Mouse (Mus musculus) midbrain, embryonic 16.5 days (tissue): ENCODE measurements at regions not wholly inside any gene's neighbourhood (a gene's known extent, or its start where the extent isn't known, plus 50 kb on each side); places are given as distances from the start of the nearest gene placed in this dataset.

ENCODE experiments used
- ATAC-seq: fragments of 200-750 bp; cut with Nextera tagmentation; 2 replicates; pipeline ENCODE4 v1.8.0; 2017; ENCODE audit warnings: moderate TSS enrichment
- H3K27ac ChIP-seq: fragments of 300-500 bp; sonication (generic); 2 replicates; pipeline ENCODE4 v1.5.1; 2014; ENCODE audit warnings: mild to moderate bottlenecking, low read length, mixed read lengths
- H3K27me3 ChIP-seq: fragments of 300-500 bp; sonication (generic); 2 replicates; pipeline ENCODE4 v1.6.1; 2014; ENCODE audit warnings: low read depth, low read length, mixed read lengths; ENCODE audit not compliant: control insufficient read depth, insufficient read depth
- H3K36me3 ChIP-seq: fragments of 300-500 bp; sonication (generic); 2 replicates; pipeline ENCODE4 v1.6.1; 2014; ENCODE audit warnings: mild to moderate bottlenecking, low read length, moderate library complexity, mixed read lengths; ENCODE audit not compliant: control insufficient read depth, insufficient read depth
- H3K4me1 ChIP-seq: fragments of 300-500 bp; sonication (generic); 2 replicates; pipeline ENCODE4 v1.6.1; 2014; ENCODE audit warnings: mild to moderate bottlenecking, low read length, mixed read lengths; ENCODE audit not compliant: control insufficient read depth, insufficient read depth
- H3K4me2 ChIP-seq: fragments of 300-500 bp; sonication (generic); 2 replicates; pipeline ENCODE4 v1.6.1; 2014; ENCODE audit warnings: mild to moderate bottlenecking, low read length, mixed read lengths
- H3K4me3 ChIP-seq: fragments of 300-500 bp; sonication (generic); 2 replicates; pipeline ENCODE4 v1.5.1; 2014; ENCODE audit warnings: low read depth, mild to moderate bottlenecking, low read length, moderate library complexity, mixed read lengths
- H3K9ac ChIP-seq: fragments of 300-500 bp; sonication (generic); 2 replicates; pipeline ENCODE4 v1.6.1; 2014; ENCODE audit warnings: low read depth, low read length, mixed read lengths
- H3K9me3 ChIP-seq: fragments of 300-500 bp; sonication (generic); replicated peaks from 2 replicates; pipeline ENCODE4 v1.6.1; 2014; ENCODE audit warnings: mild to moderate bottlenecking, low read length, mixed read lengths; ENCODE audit not compliant: control insufficient read depth, poor library complexity, severe bottlenecking
- whole genome bisulfite sequencing: fragments of 180-500 bp; shearing (Covaris S2); extraction: QIAGEN DNeasy Blood & Tissue Kit; methylation state at CpG from one replicate; pipeline ENCODE4 v1.1.7; 2014; 5-methylcytosine and 5-hydroxymethylcytosine counted together

DNA sequence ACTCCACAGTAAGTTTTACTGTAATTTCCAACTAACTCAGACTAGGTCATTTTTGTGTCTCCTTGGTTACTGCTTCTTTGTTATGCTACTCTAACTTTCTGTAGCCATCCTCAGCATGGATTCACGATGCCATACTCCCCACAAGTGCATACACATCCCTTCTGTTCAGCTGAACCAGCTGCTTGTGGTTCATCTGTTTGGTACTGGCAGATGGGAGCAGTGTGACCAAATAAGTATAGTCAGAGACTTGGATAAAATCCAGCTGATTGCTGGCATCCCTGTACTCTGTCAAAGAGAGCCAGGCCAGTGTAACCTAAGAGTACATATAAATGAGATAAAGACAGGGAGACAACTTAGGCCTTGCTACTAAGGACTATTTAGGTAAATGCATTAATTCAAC, 283.7 kb upstream of the Dmac1 start:
- H3K9me3 ChIP-seq, result no peaks in the 10 kb centered on the region
- peaks cover 3% of the 10 kb centered on the region for H3K4me1 ChIP-seq
- H3K4me3 ChIP-seq, result no peak overlapping the region
- no peaks in the 10 kb centered on the region for H3K36me3 ChIP-seq
- H3K27me3 ChIP-seq, result no peaks in the 10 kb centered on the region
- peak; percentile 93 for ATAC-seq
- H3K9ac ChIP-seq, result no peak overlapping the region
- no peak overlapping the region for H3K27ac ChIP-seq
- 9% methylated on average over 1 of the region's 1 CpGs for WGBS
- no peak overlapping the region for H3K4me2 ChIP-seq

DNA sequence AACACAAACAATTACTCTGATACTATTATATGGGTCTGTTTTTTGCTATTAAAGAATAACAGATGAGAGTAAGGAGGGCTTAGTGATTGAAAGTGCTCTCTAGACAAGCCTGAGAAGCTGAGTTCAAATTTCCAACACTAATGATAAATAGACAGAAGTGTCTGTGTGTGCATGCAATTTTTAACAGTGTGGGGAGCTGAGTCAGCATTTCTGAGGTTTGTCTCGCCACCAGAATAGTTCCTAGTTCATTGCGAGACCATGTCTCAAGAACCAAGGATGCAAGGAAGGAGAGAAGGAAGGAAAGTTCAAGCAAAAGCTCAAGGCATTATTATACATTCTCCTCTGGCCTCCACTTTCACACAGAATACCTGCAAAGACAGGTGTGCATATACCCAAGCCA, 259.7 kb upstream of the Dmac1 start:
- Histone ChIP-seq H3K4me2 (no peak overlapping the region), H3K4me1 (no peaks in the 10 kb centered on the region), H3K9ac (no peak overlapping the region), H3K4me3 (no peak overlapping the region), H3K36me3 (no peaks in the 10 kb centered on the region), H3K9me3 (no peaks in the 10 kb centered on the region), H3K27ac (no peak overlapping the region), H3K27me3 (no peaks in the 10 kb centered on the region)
- WGBS, result 89% methylated on average over 2 of the region's 2 CpGs
- no peak for ATAC-seq

DNA sequence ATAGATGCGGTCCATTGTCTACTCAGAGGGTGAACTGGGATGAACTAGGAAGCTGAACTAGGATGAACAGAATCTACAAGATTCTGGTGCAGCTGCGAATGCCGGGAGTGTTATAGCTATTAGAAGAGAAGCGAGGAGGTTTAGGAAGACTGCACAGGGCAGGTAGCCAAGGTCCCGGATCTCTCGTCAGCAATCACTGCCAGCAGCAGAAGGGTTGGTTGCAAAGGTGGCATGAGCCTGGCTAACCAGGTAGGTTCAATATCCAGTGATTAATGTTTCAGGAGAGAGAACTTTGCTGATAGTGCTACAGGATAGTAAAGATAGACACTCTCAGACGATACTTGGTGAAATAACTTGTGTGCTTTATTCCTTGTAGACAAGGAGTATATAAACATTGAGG, 257.0 kb upstream of the Dmac1 start:
- Histone ChIP-seq H3K27ac (no peak overlapping the region), H3K36me3 (no peaks in the 10 kb centered on the region), H3K9ac (no peak overlapping the region), H3K9me3 (no peaks in the 10 kb centered on the region), H3K4me1 (no peaks in the 10 kb centered on the region), H3K27me3 (no peaks in the 10 kb centered on the region), H3K4me2 (no peak overlapping the region), H3K4me3 (no peak overlapping the region)
- ATAC-seq, result no peak
- 96% methylated on average over 7 of the region's 7 CpGs for WGBS

DNA sequence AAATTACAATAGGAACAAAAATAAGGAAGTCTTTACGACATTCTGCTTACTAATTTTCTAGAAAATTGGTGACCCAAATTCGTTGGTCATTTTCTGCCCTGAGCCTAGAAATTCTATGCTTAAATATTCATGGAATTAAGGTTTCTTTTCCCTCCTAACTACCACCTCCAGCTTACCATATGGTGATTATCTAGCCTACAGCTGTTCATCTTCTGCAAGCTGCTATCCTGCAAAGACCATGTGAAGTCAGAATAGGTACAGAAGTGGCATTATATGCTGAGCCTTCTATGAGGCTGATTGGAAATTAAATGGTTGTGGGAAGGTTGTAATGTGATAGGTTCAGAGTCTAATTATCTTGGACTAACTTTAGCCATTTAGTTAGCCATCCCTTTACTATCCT, 251.5 kb upstream of the Dmac1 start:
- Histone ChIP-seq H3K9ac (no peak overlapping the region), H3K4me1 (no peaks in the 10 kb centered on the region), H3K27me3 (no peaks in the 10 kb centered on the region), H3K36me3 (no peaks in the 10 kb centered on the region), H3K4me3 (no peak overlapping the region), H3K4me2 (no peak overlapping the region), H3K9me3 (no peaks in the 10 kb centered on the region), H3K27ac (no peak overlapping the region)
- WGBS, result 74% methylated on average over 2 of the region's 2 CpGs
- ATAC-seq, result no peak

DNA sequence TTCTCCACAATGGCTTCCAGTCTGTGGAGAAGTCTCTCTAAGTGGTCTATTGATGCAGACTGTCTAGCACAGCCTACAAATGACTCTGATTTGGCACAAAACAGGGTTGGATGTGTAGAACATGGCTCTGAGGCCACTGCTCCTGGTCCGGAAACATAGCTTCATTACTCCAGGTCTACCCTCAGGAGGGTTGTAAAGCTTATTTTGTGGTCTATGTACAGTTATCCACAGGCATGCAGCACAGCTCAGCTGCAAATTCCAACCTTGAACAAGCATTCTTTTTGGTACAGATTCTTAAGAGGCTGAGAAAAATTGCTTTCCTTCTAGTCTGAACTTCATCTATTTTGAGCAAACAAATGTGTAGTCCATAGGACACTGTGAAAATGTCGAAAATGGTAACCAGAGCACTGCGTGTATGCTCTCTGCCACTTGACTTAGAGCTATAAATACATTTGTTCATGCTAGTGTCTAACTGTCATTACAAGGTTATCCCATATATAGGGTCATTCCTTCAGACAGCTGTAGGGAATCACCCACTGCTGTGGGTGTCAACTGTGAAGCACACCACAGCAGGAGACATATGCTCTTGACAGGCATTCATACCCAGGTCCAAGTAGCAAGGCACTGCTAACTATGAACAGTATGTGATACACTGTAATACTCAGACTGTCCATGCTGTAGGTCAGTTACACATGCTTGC, 239.5 kb upstream of the Dmac1 start:
- Histone ChIP-seq H3K9ac (no peak overlapping the region), H3K27me3 (no peaks in the 10 kb centered on the region), H3K27ac (no peak overlapping the region), H3K4me2 (no peak overlapping the region), H3K4me3 (no peak overlapping the region), H3K36me3 (no peaks in the 10 kb centered on the region), H3K9me3 (no peaks in the 10 kb centered on the region), H3K4me1 (no peaks in the 10 kb centered on the region)
- ATAC-seq, result no peak
- WGBS, result 92% methylated on average over 3 of the region's 3 CpGs
